Mouse (Mus musculus) adrenal gland, adult 2 months (tissue): ENCODE results near the gene Ccdc85c. TPM values are rescaled to one million over a fixed set of nuclear protein-coding genes. Genes with fewer than 3 reads are reported as not detected.

Source experiments
- DNase-seq: peaks from one replicate; pipeline ENCODE4 v3.0.0; 2021
- polyA plus RNA-seq: library from polyadenylated mRNA; depleted of rRNA; stranded (reverse); fragments of >200 nt; gene quantifications from 2 replicates; pipeline ENCODE4 v1.2.3, GENCODE M21; 2012
- total RNA-seq, 2 experiments: library from RNA; stranded (reverse); gene quantifications; 2 replicates each; pipeline ENCODE4 v1.2.3; 2021

Gene Ccdc85c
- total and polyA plus RNA-seq, 3 experiments, result 19.0 to 38.0 (median 26.9) TPM

DNA sequence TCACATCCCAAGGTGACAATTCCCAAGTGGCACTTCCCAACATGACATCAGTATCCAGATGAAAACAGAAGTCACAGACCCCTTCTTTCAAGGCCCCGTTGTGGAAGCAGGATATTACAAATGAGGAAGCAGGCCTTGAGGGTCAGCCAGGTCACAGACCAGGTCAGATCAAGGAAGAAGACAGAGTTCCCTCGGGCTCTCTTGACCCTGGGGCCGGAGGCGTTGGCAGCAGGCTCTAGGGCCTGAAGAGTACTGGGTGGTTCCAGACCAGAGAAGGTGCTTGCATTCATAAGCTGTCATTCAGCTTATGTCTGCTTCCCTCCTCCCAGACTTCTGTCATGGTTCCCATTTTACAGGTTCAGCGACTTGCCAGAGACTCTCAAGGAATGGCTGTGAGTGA, 5.5 kb downstream of the Ccdc85c start:
- no peak for DNase-seq

GRCm38 (mm10) chr12:108268970-108269369, 6.3 kb downstream of the Ccdc85c start:
- no peak for DNase-seq

GRCm38 (mm10) chr12:108267653-108268052, 7.6 kb downstream of the Ccdc85c start:
- DNase-seq, result no peak

DNA sequence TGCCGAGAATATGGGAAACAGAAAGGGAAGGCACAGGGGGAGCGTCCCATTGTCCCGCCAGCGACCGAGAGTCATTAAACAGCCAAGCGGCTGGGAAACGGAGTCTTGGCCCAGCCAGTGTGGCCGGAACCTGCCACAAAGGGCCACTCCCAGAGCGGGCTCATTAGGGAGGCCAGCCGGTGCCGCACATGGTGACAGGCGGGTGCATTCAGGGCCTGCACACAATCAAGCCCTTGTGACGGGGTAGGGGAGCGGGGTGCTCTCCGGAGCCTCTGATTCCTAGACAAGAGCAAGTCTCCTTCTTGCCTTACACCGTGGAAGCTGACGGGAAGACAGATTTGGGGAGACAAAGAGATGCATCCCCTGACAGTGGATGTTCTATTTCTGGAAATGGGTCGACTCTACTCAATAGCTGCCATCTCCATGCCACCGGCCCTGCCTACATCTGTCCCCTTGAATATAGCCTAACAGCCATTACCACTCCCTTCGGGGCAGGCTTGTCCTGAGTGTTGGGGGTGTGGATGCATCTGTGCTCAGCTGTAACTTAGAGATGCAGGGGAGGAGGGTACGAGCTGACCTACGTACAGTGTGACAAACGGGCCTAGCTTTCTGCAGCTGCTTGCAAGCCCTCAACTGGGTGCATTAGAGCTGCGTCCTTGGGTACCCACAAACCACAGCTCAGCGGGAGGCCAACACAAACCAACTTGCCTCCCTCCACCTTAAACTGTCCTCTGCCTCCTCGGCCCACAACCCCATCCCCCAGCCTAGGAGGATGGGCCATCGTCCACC, 9.2 kb downstream of the Ccdc85c start:
- DNase-seq, result no peak

DNA sequence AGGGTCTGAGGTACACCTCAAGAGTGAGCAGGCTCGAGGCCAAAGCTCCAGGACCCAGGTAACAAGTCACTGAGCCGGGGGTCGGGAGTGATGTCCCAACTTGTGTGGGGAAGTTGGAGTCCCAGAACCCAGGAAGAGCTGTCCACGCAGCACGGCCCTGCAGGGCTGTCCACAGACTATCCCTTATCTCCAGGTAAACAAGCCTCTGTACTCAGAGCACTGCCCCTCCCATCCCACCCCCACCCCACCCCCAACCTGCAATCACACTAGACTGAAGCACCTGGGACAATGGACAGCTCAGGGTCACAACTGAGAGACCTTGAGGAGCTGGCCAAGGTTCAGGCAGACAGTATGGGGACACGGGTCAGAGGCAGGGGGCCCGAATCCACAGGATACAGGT, 10.3 kb downstream of the Ccdc85c start:
- no peak for DNase-seq

- DNase-seq, result no peak
These were observed 14.3 kb downstream of the Ccdc85c start for GRCm38 (mm10) chr12:108260950-108261349.

DNA sequence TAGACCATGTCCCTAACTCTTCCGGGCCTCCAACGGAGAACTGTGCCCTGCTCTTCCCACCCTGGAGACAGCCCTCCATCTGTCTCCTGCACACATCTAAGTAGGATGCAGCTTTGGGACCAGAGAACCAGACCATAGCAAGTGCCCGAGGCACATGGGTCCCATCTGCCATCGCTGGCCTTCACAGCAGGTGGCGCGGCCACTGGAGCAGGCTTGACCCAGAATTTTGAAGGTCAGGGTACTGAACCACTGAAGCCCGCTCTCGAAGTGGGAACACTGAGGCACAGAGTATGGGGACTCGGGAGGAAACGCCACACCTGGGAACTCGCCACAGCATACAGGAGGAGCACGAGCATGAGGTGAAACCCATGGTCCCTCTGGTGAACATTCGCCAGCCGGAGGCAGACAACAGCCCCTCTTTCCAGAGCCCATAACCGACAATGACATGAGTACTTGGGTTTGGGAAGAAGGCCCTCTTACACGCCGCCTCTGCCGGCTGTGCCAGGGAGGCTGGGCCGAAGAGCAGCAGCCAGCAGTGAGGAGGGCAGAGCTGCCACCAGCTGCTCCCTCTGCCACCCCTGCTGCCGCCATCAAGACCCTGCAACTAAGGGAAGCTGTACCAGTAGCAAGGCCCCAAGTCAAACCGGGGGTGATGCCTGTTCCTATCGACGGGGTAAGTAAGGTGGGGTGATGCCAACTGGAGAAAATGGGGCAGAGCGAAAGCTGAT, 15.7 kb downstream of the Ccdc85c start:
- DNase-seq, result no peak

DNA sequence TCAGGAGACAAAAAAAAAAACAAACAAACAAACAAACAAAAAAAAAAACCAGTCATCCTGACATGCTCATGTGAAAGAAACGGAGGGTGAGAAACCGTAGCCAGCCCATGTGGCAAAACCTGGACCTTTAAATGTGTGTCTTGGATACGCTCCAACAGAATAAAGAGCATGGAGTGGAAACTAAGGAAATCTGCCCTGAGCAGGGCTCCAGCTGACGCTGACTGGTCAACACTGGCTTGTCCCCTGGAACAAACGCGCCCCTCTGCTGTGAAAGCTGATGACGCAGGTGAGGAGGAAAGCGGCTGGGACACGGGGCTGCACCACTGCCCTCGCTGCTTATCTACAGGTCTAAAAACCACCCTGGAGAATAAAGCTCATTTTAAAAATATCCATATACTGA, 18.5 kb downstream of the Ccdc85c start:
- DNase-seq, result no peak

- DNase-seq, result no peak
These were observed 19.3 kb downstream of the Ccdc85c start for GRCm38 (mm10) chr12:108255960-108256359.

GRCm38 (mm10) chr12:108255511-108255919, 19.7 kb downstream of the Ccdc85c start:
- peak; percentile 58 for DNase-seq

DNA sequence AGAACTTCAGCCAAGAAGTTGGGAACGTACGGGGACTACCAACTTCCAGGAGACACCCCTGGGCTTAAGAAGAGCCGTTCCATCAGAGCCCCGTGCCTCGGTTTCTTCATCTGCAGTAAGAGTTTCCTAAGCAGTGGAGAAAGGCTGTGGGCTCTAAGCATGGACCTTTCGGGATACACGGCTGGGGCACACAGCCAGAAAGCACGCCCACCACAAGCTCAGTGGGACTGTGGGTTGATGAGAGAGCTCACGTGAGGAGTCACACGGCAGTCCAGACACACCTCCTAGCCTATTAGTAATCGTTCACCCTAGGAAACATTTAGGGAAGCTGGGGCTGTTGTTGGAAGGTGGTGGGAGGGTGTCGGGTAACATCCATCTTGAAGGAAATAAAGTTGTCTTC, 22.2 kb downstream of the Ccdc85c start:
- no peak for DNase-seq

- peak; percentile 71 for DNase-seq
These were observed 23.2 kb downstream of the Ccdc85c start for GRCm38 (mm10) chr12:108251825-108252542.

DNA sequence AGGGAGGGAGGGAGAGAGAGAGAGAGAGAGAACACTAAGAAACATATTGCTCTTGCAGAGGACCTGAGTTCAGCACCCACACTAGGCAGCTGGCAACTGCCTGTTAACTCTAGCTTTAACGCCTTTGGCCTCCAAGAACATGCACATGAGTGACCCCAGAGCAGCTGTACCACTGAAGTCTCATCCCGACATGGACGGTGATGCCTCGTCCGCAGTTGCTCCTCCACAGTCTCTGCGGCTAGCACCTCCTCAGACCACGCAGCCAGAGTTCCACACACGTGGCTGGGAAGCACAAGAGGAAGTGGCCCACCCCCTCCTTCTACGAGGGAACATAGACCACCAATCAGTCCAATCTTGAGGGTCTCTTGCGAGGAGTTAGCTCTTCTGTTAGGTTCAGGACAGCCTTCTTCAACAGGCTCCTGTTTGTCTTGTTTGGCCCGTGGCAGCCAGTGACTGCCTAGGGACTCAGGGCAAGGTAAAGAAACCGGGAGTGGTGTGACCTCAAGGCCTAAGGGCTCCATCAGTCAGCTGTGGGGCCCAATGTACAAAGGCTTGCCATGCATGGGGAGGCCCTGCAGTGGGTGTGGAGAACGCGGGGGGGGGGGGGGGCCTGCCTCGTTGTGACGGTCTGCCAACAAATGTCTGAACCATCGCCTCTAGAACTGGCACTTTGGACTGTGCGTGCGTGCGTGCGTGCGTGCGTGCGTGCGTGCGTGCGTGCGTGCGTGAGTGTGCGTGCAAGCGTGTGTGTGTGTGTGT, 24.0 kb downstream of the Ccdc85c start:
- no peak for DNase-seq

- peak; percentile 90 for DNase-seq
These were observed 25.7 kb downstream of the Ccdc85c start for GRCm38 (mm10) chr12:108249522-108249921.

DNA sequence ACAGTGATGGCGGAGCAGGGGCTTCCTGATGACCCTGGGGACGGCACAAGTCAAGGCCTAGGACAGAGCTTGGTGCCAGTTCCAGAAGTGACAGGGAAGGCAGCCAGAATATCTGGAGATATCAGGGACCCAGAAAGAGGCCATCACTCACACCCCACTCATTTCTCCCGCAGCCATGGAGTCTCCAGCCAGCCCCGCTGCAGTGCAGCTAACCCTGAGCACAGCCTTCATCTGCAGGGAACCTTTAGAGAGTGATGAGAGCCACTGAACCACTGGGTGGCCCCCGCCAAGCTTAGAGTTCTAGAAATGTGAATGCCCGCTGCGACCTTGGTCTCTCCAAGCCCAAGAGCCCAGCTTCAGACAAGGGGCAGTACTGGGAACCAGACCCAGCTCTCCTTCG, 26.2 kb downstream of the Ccdc85c start:
- peak; percentile 58 for DNase-seq

GRCm38 (mm10) chr12:108246759-108247500, 28.3 kb downstream of the Ccdc85c start:
- DNase-seq, result no peak

- DNase-seq, result no peak
These were observed 29.6 kb downstream of the Ccdc85c start for GRCm38 (mm10) chr12:108245579-108245978.

DNA sequence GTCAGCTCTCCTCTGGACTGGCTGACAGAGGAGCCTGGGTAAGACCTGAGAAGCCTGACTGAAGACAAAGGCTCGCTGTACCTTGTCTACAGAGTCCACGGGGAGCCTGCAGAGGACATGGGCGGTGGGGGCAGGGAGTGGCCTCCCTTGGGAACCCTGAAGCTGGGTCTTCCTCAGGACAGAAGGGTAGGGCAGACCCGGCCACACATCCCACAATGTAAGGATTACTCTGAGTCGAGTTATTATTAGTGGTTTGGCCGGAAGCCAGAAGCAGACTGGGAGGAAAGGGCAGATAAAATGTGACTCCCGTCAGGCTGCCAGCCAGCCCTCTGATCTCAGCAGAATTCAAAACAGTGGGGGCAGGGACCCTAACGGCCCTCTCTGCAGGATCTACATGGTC, 30.4 kb downstream of the Ccdc85c start:
- peak; percentile 91 for DNase-seq

GRCm38 (mm10) chr12:108242243-108242745, 32.9 kb downstream of the Ccdc85c start:
- no peak for DNase-seq

GRCm38 (mm10) chr12:108241626-108242025, 33.6 kb downstream of the Ccdc85c start:
- DNase-seq, result no peak

DNA sequence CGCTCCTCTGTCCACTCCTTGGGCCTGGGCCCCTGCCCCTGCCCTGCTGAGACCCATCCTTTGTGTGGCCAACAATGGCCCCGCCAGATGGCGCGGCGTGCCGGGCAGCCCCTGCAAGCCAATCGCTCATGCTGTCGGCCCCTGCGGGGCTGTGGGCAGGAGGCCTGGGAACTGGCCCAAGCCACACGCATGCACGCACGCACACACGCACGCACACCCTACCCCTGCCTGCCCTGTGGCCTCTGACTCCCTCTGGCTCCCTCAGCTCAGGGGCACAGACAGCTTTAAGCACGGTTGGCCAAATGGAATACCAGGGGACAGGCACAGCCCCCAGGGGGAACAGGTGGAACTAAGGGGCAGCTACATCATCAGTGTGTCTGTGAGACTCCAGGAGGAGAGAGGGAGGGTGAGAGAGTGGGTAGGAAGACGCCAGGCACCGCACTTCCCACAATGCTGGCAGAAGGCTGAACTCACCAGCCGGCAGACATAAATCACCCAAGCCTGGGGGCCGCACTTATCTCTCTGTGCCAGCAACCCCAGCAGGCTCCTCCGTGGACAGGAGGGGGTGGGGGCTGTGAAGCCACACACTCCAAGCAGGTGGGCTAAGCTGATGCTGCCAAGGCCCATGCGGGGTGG, 34.2 kb downstream of the Ccdc85c start:
- peak; percentile 54 for DNase-seq
